Mouse (Mus musculus) megakaryocyte progenitor cell, adult 5-6 weeks (primary cell): ENCODE measurements at regions not wholly inside any gene's neighbourhood (a gene's known extent, or its start where the extent isn't known, plus 50 kb on each side); places are given as distances from the start of the nearest gene placed in this dataset.

Experiments used
- ATAC-seq: replicated peaks from 2 replicates; pipeline ENCODE4 v1.8.0; 2016; ENCODE audit warnings: mild to moderate bottlenecking, moderate TSS enrichment, inconsistent platforms; ENCODE audit not compliant: poor library complexity

DNA sequence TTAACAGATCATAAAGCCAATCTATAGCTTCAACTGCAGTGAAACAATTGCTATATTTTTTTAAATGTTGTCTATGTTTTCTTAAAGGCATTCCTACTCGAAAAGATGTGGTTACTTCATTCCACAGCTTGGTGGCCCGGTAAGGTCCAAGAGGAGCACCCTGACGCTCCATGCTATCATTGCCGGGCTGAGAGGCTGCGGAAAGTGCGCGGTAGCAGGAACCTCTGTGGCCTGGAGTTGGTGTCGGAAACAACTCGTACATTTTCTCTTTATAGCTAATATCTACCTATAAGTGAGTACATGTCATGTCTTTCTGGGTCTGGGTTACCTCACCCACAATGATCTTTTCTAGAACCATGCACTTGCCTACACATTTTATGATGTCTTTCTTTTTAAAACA lies 371.2 kb upstream of the Gabra5 start:
- ATAC-seq = peak; percentile 100
